Mouse (Mus musculus) MEL (cell line): ENCODE measurements around the gene Zcchc10.
A peak's percentile ranks its signal among the peaks of the same experiment; 100 is the strongest.

Source experiments
- CHD1 ChIP-seq: IDR thresholded peaks from 2 replicates; pipeline ENCODE4 v1.6.1; 2012; ENCODE audit warnings: low read depth, mild to moderate bottlenecking, inconsistent platforms, low read length, improper control_type of control experiment
- SMC3 ChIP-seq: IDR thresholded peaks from 2 replicates; pipeline ENCODE4 v1.6.1; 2011; ENCODE audit warnings: low read depth, low read length, improper control_type of control experiment

GRCm38 (mm10) chr11:53300330-53301166, 23.9 kb upstream of the Zcchc10 start, which contains the start of gene Hspa4:
- TF ChIP-seq SMC3 = no peak
- 0 out of 2 replicates have a peak, but pooled peaks have one; percentile 89 for TF ChIP-seq CHD1
